Mouse (Mus musculus) cerebellum, adult 2 months (tissue): Measurements from ENCODE around the gene Banf1. TPM values are rescaled to one million over a fixed set of nuclear protein-coding genes. Genes with fewer than 3 reads are reported as not detected.
A peak's percentile ranks its signal among the peaks of the same experiment; 100 is the strongest.
"Not testable (repeated sequence)": the region's sequence is repeated elsewhere in the genome, so short reads cannot be mapped to it uniquely, and the experiment has no call there.

Experiments used
- DNase-seq, 2 experiments: peaks; one replicate each; pipeline ENCODE4 v3.0.0; 2021
- H3K27ac ChIP-seq: fragments of 200-500 bp; 2 replicates; pipeline ENCODE4 v1.5.1; 2012; ENCODE audit warnings: low read length, control low read depth, inconsistent platforms; ENCODE audit not compliant: insufficient read depth
- H3K27me3 ChIP-seq: fragments of 200-500 bp; 2 replicates; pipeline ENCODE4 v1.6.1; 2012; ENCODE audit warnings: inconsistent platforms, mild to moderate bottlenecking, low read length, moderate library complexity; ENCODE audit not compliant: control insufficient read depth, insufficient read depth
- H3K4me1 ChIP-seq: fragments of 200-500 bp; 2 replicates; pipeline ENCODE4 v1.6.1; 2011; ENCODE audit warnings: low read length; ENCODE audit not compliant: control insufficient read depth, insufficient read depth
- H3K4me3 ChIP-seq: fragments of 200-500 bp; replicated peaks from 2 replicates; pipeline ENCODE3; 2011; ENCODE audit warnings: mild to moderate bottlenecking, low read depth, low read length, control low read depth; ENCODE audit not compliant: insufficient read depth
- CTCF ChIP-seq: fragments of 200-500 bp; IDR thresholded peaks from 2 replicates; pipeline ENCODE4 v1.5.1; 2011; ENCODE audit warnings: low read depth, mild to moderate bottlenecking, control low read depth, low read length, moderate library complexity, borderline replicate concordance; ENCODE audit not compliant: insufficient read depth
- POLR2A ChIP-seq: fragments of 200-500 bp; IDR thresholded peaks from 2 replicates; pipeline ENCODE4 v1.6.1; 2011; ENCODE audit warnings: low read length, control low read depth, borderline replicate concordance; ENCODE audit not compliant: insufficient read depth
- WGBS: fragments of 180-500 bp; shearing (Covaris S2); methylation state at CpG from one replicate; pipeline ENCODE4 v1.1.7; 2018; 5-methylcytosine and 5-hydroxymethylcytosine counted together
- polyA plus RNA-seq: library from polyadenylated mRNA; depleted of rRNA; stranded (reverse); fragments of >200 nt; gene quantifications from 2 replicates; pipeline ENCODE4 v1.2.3, GENCODE M21; 2012

Banf1 gene
- polyA plus RNA-seq, 1 experiment, result 88.7 TPM

GRCm38 (mm10) chr19:5356080-5356479 lies 10.9 kb downstream of the Banf1 start:
- no CpG with 5 or more reads among the region's 1 CpGs for WGBS
- DNase-seq, result no peak
- H3K4me3 ChIP-seq, result no peak overlapping the region
- no peak overlapping the region for H3K27ac ChIP-seq
- TF ChIP-seq CTCF (no peak), POLR2A (no peak)
- no peaks in the 10 kb centered on the region for H3K27me3 ChIP-seq
- no peaks in the 10 kb centered on the region for H3K4me1 ChIP-seq

GRCm38 (mm10) chr19:5353609-5354008 lies 13.4 kb downstream of the Banf1 start:
- Histone ChIP-seq H3K4me1 (peaks cover under 1% of the 10 kb centered on the region; the same call in 1 of the 2 replicates), H3K4me3 (no peak overlapping the region), H3K27ac (no peak overlapping the region), H3K27me3 (no peaks in the 10 kb centered on the region)
- DNase-seq, result no peak
- TF ChIP-seq POLR2A (no peak), CTCF (no peak)
- WGBS, result 72% methylated on average over 2 of the region's 2 CpGs

GRCm38 (mm10) chr19:5349502-5349873 lies 17.5 kb downstream of the Banf1 start, which contains the start of gene Cst6:
Gene Cst6 (minus strand): TSS chr19:5349574.
- DNase-seq, H3K4me1 ChIP-seq, H3K27me3 ChIP-seq: not testable (repeated sequence)
- Histone ChIP-seq H3K4me3 (peak within 1 kb of the TSS; percentile 95), H3K27ac (peak within 1 kb of the TSS; percentile 94)
- 58% methylated on average over 6 of the region's 6 CpGs for WGBS

GRCm38 (mm10) chr19:5348526-5349501 lies 18.2 kb downstream of the Banf1 start:
- peak; percentile 64 to 80 for DNase-seq
- 3% methylated on average over 34 of the region's 34 CpGs for WGBS
- TF ChIP-seq POLR2A (peak; percentile 17; the same call in 1 of the 2 replicates), CTCF (peak; percentile 58; the same call in 1 of the 2 replicates)
- Histone ChIP-seq H3K27ac (peak overlapping the region; percentile 94), H3K27me3 (no peaks in the 10 kb centered on the region), H3K4me3 (peak overlapping the region; percentile 95), H3K4me1 (peaks cover 10% of the 10 kb centered on the region)

- peak in 1 of 2 experiments; percentile 22 for DNase-seq
- Histone ChIP-seq H3K4me3 (peak overlapping the region; percentile 50), H3K27me3 (no peaks in the 10 kb centered on the region), H3K27ac (peak overlapping the region; percentile 27; the same call in 1 of the 2 replicates), H3K4me1 (peaks cover 10% of the 10 kb centered on the region)
- TF ChIP-seq CTCF (no peak), POLR2A (no peak)
- 49% methylated on average over 6 of the region's 6 CpGs for WGBS
These were observed 18.9 kb downstream of the Banf1 start for GRCm38 (mm10) chr19:5348064-5348463.

- Histone ChIP-seq H3K27me3 (no peaks in the 10 kb centered on the region), H3K4me1 (peaks cover 10% of the 10 kb centered on the region), H3K4me3 (no peak overlapping the region), H3K27ac (no peak overlapping the region)
- TF ChIP-seq CTCF (no peak), POLR2A (no peak)
- 70% methylated on average over 6 of the region's 6 CpGs for WGBS
- no peak for DNase-seq
These were observed 21.5 kb downstream of the Banf1 start for GRCm38 (mm10) chr19:5345297-5346131.

GRCm38 (mm10) chr19:5341360-5341759 lies 25.6 kb downstream of the Banf1 start:
- Histone ChIP-seq H3K4me3 (no peak overlapping the region), H3K27ac (no peak overlapping the region), H3K27me3 (no peaks in the 10 kb centered on the region), H3K4me1 (no peaks in the 10 kb centered on the region)
- no peak for DNase-seq
- TF ChIP-seq POLR2A (no peak), CTCF (no peak)
- 79% methylated on average over 7 of the region's 7 CpGs for WGBS

GRCm38 (mm10) chr19:5337975-5338374 lies 29.0 kb downstream of the Banf1 start:
- Histone ChIP-seq H3K27me3 (no peaks in the 10 kb centered on the region; the same call in 1 of the 2 replicates), H3K4me3 (no peak overlapping the region), H3K27ac (no peak overlapping the region), H3K4me1 (no peaks in the 10 kb centered on the region)
- no peak for TF ChIP-seq POLR2A
- TF ChIP-seq CTCF, result peak; percentile 82
- 19% methylated on average over 5 of the region's 5 CpGs for WGBS
- DNase-seq, result peak; percentile 73 to 80
